Mouse (Mus musculus): ENCODE measurements at regions not wholly inside any gene's neighbourhood (a gene's known extent, or its start where the extent isn't known, plus 50 kb on each side); places are given as distances from the start of the nearest gene placed in this dataset.
A peak's percentile ranks its signal among the peaks of the same experiment; 100 is the strongest.

GRCm38 (mm10) chr9:24833766-24834165 is 59.7 kb upstream of the Tbx20 start:
- Histone ChIP-seq H3K9ac (replicated peaks; ENCODE audit: low read length) (no peak overlapping the region), H3K27me3 (ENCODE audit: control insufficient read depth, insufficient read depth, low read length) (no peaks in the 10 kb centered on the region), H3K4me3 (ENCODE audit: low read depth, low read length) (no peak overlapping the region), H3K9me3 (replicated peaks; ENCODE audit: control insufficient read depth, low read length) (no peaks in the 10 kb centered on the region), H3K4me1 (ENCODE audit: control insufficient read depth, insufficient read depth, low read length) (no peaks in the 10 kb centered on the region), H3K4me2 (ENCODE audit: low read depth, low read length) (no peak overlapping the region), H3K36me3 (replicated peaks; ENCODE audit: control insufficient read depth, insufficient read depth, low read depth, low read length) (no peaks in the 10 kb centered on the region), H3K27ac (replicated peaks; ENCODE audit: low read depth, low read length) (no peak overlapping the region)
- ATAC-seq (replicated peaks; ENCODE audit: insufficient number of reproducible peaks, low FRiP score, low TSS enrichment, low read depth), result no peak
- 38% methylated on average over 7 of the region's 7 CpGs for WGBS
- no peak for DNase-seq (ENCODE audit: low spot score)

GRCm38 (mm10) chr9:24848210-24848609 is 74.1 kb upstream of the Tbx20 start:
- H3K9ac ChIP-seq (replicated peaks; ENCODE audit: low read length), result no peak overlapping the region
- H3K36me3 ChIP-seq (replicated peaks; ENCODE audit: control insufficient read depth, insufficient read depth, low read depth, low read length), result no peaks in the 10 kb centered on the region
- H3K4me3 ChIP-seq (ENCODE audit: low read depth, low read length), result no peak overlapping the region
- no peaks in the 10 kb centered on the region for H3K9me3 ChIP-seq (replicated peaks; ENCODE audit: control insufficient read depth, low read length)
- DNase-seq (ENCODE audit: low spot score) (no peak), ATAC-seq (replicated peaks; ENCODE audit: insufficient number of reproducible peaks, low FRiP score, low TSS enrichment, low read depth) (no peak)
- no peaks in the 10 kb centered on the region for H3K4me1 ChIP-seq (ENCODE audit: control insufficient read depth, insufficient read depth, low read length)
- 85% methylated on average over 7 of the region's 7 CpGs for WGBS
- no peaks in the 10 kb centered on the region for H3K27me3 ChIP-seq (ENCODE audit: control insufficient read depth, insufficient read depth, low read length)
- H3K4me2 ChIP-seq (ENCODE audit: low read depth, low read length), result no peak overlapping the region
- H3K27ac ChIP-seq (replicated peaks; ENCODE audit: low read depth, low read length), result no peak overlapping the region

DNA sequence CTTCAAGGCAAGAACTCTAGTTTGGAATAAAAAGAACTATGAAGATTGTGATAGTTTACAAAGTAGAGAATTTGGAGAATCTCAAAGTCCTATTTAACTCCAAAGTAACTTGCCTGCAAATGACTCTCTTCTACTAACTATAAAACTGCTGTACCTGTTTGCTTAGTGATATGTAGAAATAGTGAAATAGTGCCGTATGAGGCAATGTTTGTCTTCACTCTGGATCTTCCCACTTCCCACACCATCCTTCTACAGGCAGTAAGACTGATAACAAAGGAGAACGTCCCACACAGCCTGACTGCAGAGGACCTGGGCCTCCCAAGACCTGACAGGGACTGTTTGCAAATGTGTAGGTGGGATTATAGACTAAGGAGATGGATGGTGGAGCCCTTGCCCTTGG is 85.4 kb upstream of the Tbx20 start:
- no peak overlapping the region for H3K27ac ChIP-seq (replicated peaks; ENCODE audit: low read depth, low read length)
- 84% methylated on average over 2 of the region's 2 CpGs for WGBS
- no peak for ATAC-seq (replicated peaks; ENCODE audit: insufficient number of reproducible peaks, low FRiP score, low TSS enrichment, low read depth)

DNA sequence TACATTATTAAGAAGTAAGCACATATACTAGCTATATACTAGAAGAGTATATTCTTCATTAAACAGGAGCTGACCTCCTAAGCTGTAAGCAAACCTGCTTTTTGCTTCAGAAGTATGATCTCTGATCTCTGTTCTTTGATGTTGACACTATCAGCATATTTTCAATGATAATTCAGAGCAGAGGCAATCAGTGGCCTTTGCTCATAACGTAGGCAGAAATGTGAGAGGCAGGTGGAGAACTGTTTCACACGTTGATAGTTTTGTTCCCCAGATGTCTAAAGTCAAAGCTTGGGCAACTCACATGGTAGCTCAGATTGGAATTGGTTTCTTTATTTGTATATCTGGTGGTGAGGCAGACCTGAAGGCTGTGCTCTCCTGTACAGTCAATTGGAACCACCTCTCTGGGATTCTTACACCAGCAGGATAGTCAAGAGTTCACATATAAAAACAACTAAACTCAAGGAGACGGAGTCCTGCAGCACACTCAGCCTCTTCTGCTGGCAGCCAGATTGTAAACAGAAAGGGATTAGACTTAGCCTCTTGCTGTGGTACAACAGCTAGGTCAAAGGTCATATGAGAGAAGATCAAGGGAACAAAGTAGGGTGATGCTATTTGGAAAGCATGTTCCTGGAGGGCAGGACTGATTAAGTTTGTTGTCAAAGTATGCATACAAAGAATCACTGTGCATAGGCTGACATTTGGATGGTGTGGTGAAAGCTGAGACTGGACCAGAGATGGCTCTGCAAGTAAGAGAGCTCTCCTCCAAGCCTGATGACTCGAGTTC is 92.5 kb upstream of the Tbx20 start:
- no peak for DNase-seq (ENCODE audit: low spot score)
- 45% methylated on average over 4 of the region's 4 CpGs for WGBS
- no peaks in the 10 kb centered on the region for H3K4me1 ChIP-seq (ENCODE audit: control insufficient read depth, insufficient read depth, low read length)

More for the DNA sequence above, 85.4 kb upstream of the Tbx20 start:
- H3K9me3 ChIP-seq (replicated peaks; ENCODE audit: control insufficient read depth, low read length), result no peaks in the 10 kb centered on the region
- no peaks in the 10 kb centered on the region for H3K36me3 ChIP-seq (replicated peaks; ENCODE audit: control insufficient read depth, insufficient read depth, low read depth, low read length)
- no peak overlapping the region for H3K4me2 ChIP-seq (ENCODE audit: low read depth, low read length)
- H3K9ac ChIP-seq (replicated peaks; ENCODE audit: low read length), result no peak overlapping the region
- no peak for DNase-seq (ENCODE audit: low spot score)
- H3K27me3 ChIP-seq (ENCODE audit: control insufficient read depth, insufficient read depth, low read length), result no peaks in the 10 kb centered on the region
- no peaks in the 10 kb centered on the region for H3K4me1 ChIP-seq (ENCODE audit: control insufficient read depth, insufficient read depth, low read length)
- no peak overlapping the region for H3K4me3 ChIP-seq (ENCODE audit: low read depth, low read length)

DNA sequence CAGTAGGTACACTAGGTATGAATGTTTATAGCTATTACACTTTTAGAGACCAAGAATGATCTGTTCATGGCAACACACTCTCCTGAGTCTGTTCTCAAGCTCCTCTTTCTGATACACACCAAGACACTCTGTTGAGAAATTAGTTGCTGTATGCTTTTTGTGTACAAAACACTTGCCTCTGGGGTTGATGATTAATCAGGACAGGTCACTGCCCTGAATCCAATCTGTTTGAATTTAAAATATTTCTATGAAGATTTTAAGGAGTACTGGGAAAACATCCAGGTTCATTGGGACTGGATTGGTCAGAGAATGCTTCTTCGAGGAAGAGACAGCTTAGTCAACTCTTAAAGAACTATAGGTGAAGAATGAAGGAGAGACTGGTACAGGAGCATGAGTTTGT is 94.6 kb upstream of the Tbx20 start:
- DNase-seq (ENCODE audit: low spot score) (no peak), ATAC-seq (replicated peaks; ENCODE audit: insufficient number of reproducible peaks, low FRiP score, low TSS enrichment, low read depth) (no peak)
- Histone ChIP-seq H3K4me2 (ENCODE audit: low read depth, low read length) (no peak overlapping the region), H3K9me3 (replicated peaks; ENCODE audit: control insufficient read depth, low read length) (no peaks in the 10 kb centered on the region), H3K27ac (replicated peaks; ENCODE audit: low read depth, low read length) (no peak overlapping the region), H3K4me3 (ENCODE audit: low read depth, low read length) (no peak overlapping the region), H3K4me1 (ENCODE audit: control insufficient read depth, insufficient read depth, low read length) (no peaks in the 10 kb centered on the region), H3K9ac (replicated peaks; ENCODE audit: low read length) (no peak overlapping the region), H3K27me3 (ENCODE audit: control insufficient read depth, insufficient read depth, low read length) (no peaks in the 10 kb centered on the region), H3K36me3 (replicated peaks; ENCODE audit: control insufficient read depth, insufficient read depth, low read depth, low read length) (no peaks in the 10 kb centered on the region)
- 87% methylated on average over 1 of the region's 1 CpGs for WGBS

More for the DNA sequence above, 92.5 kb upstream of the Tbx20 start:
- ATAC-seq (replicated peaks; ENCODE audit: insufficient number of reproducible peaks, low FRiP score, low TSS enrichment, low read depth), result no peak
- no peak overlapping the region for H3K27ac ChIP-seq (replicated peaks; ENCODE audit: low read depth, low read length)
- no peaks in the 10 kb centered on the region for H3K36me3 ChIP-seq (replicated peaks; ENCODE audit: control insufficient read depth, insufficient read depth, low read depth, low read length)
- H3K9me3 ChIP-seq (replicated peaks; ENCODE audit: control insufficient read depth, low read length), result no peaks in the 10 kb centered on the region
- no peaks in the 10 kb centered on the region for H3K27me3 ChIP-seq (ENCODE audit: control insufficient read depth, insufficient read depth, low read length)
- H3K4me2 ChIP-seq (ENCODE audit: low read depth, low read length), result no peak overlapping the region
- no peak overlapping the region for H3K9ac ChIP-seq (replicated peaks; ENCODE audit: low read length)
- no peak overlapping the region for H3K4me3 ChIP-seq (ENCODE audit: low read depth, low read length)

DNA sequence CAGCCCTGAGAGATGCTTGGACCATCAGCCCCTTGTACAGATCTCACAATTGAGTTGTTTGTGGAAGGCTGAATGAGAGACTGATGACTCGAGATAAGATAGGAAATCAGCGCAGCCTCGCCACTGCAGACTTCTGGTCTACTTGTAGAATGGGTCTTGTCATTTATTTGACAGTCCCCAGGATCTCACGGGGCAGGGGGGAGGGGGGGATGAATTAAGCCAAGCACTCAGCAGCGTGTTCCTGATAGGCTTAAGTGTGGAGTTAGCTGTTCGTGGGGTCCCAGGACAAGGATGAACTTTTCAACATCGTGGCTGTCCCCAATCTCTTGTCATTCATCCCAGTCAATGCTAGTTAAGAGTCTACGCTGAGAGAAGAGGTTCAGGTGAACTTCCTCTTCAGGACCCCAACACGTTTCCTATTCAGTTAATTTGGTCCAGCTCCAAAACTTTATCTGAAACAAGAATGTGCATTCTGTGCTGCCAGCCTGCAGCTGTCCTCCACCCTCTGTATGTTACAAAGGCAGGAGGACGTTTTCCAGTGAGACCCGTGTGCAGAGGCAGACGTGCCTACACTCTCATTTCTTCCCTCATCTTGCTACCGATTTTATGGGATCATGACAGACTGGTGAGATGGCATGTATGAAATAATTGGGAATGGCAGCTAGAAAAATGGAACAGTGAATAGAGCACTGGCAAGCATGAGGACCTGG is 100.5 kb upstream of the Tbx20 start:
- Histone ChIP-seq H3K27ac (replicated peaks; ENCODE audit: low read depth, low read length) (no peak overlapping the region), H3K4me2 (ENCODE audit: low read depth, low read length) (no peak overlapping the region), H3K9ac (replicated peaks; ENCODE audit: low read length) (no peak overlapping the region), H3K36me3 (replicated peaks; ENCODE audit: control insufficient read depth, insufficient read depth, low read depth, low read length) (no peaks in the 10 kb centered on the region), H3K4me1 (ENCODE audit: control insufficient read depth, insufficient read depth, low read length) (no peaks in the 10 kb centered on the region), H3K9me3 (replicated peaks; ENCODE audit: control insufficient read depth, low read length) (no peaks in the 10 kb centered on the region), H3K4me3 (ENCODE audit: low read depth, low read length) (no peak overlapping the region), H3K27me3 (ENCODE audit: control insufficient read depth, insufficient read depth, low read length) (no peaks in the 10 kb centered on the region)
- DNase-seq (ENCODE audit: low spot score), result no peak
- WGBS, result 79% methylated on average over 13 of the region's 13 CpGs
- no peak for ATAC-seq (replicated peaks; ENCODE audit: insufficient number of reproducible peaks, low FRiP score, low TSS enrichment, low read depth)

DNA sequence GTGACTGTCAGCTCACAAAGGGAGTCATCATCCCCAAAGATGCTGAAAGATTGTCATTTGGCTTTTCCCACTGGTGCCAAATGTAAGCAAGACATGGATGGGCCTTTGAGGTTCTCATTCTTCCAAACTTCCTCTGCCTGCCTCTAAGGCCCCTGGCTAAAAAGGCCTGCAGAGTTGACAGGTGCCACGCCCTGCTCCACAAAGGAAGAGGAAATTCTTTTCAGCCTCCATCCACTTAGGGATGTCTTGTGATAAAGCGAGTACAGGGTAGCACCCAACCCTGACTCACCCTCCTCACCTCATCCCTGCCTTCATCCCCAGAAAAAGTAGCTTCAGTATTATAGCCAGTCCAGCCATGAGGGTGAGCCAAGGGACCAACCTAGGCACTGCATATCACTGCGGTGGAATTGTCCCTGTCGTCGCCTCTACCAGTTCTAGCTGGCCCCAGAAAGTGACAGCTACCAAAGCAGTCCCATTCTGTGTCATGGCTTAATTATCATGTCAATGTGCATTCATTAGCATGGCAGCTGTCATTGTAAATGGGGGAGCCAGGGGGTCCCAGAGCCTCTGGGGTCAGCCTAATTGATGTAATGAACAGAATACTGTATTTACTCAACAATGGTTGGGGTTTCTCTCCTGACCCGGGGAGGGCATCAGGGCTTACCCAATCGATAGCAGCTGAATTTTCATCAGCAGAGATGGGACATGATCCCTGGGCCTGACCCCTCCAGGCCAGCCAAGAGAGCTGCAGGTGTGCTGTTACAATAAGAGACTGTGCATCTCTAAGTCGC is 104.5 kb upstream of the Tbx20 start:
- WGBS, result 25% methylated on average over 8 of the region's 8 CpGs
- Histone ChIP-seq H3K9ac (replicated peaks; ENCODE audit: low read length) (no peak overlapping the region), H3K27me3 (ENCODE audit: control insufficient read depth, insufficient read depth, low read length) (no peaks in the 10 kb centered on the region), H3K9me3 (replicated peaks; ENCODE audit: control insufficient read depth, low read length) (no peaks in the 10 kb centered on the region), H3K27ac (replicated peaks; ENCODE audit: low read depth, low read length) (no peak overlapping the region), H3K36me3 (replicated peaks; ENCODE audit: control insufficient read depth, insufficient read depth, low read depth, low read length) (no peaks in the 10 kb centered on the region), H3K4me2 (ENCODE audit: low read depth, low read length) (no peak overlapping the region), H3K4me3 (ENCODE audit: low read depth, low read length) (no peak overlapping the region), H3K4me1 (ENCODE audit: control insufficient read depth, insufficient read depth, low read length) (no peaks in the 10 kb centered on the region)
- DNase-seq (ENCODE audit: low spot score) (no peak), ATAC-seq (replicated peaks; ENCODE audit: insufficient number of reproducible peaks, low FRiP score, low TSS enrichment, low read depth) (peak; percentile 67)

DNA sequence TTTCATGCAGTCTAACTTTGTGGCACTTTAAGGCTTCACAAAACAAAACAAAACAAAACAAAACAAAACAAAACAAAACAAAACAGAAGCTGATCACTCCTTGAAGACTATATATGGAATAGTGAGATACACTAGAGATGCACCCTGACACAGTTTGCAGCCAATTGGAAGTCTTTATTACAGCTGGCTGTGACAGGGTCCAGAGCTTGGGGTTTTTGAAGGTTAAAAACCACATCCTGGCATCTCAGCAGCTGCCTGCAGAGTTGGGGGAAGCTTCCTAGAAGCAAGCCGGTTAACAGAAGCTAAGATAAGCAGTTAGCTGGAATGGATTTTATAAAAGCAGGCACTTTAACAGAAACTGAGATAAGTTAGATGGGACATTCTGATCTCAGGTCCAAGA is 105.6 kb upstream of the Tbx20 start:
- no peaks in the 10 kb centered on the region for H3K36me3 ChIP-seq (replicated peaks; ENCODE audit: control insufficient read depth, insufficient read depth, low read depth, low read length)
- no peak for DNase-seq (ENCODE audit: low spot score)

More for the DNA sequence above, 105.6 kb upstream of the Tbx20 start:
- H3K27me3 ChIP-seq (ENCODE audit: control insufficient read depth, insufficient read depth, low read length), result no peaks in the 10 kb centered on the region
- 88% methylated on average over 1 of the region's 1 CpGs for WGBS
- no peak overlapping the region for H3K4me2 ChIP-seq (ENCODE audit: low read depth, low read length)
- no peak for ATAC-seq (replicated peaks; ENCODE audit: insufficient number of reproducible peaks, low FRiP score, low TSS enrichment, low read depth)
- no peak overlapping the region for H3K9ac ChIP-seq (replicated peaks; ENCODE audit: low read length)
- H3K4me1 ChIP-seq (ENCODE audit: control insufficient read depth, insufficient read depth, low read length), result no peaks in the 10 kb centered on the region
- H3K4me3 ChIP-seq (ENCODE audit: low read depth, low read length), result no peak overlapping the region
- H3K9me3 ChIP-seq (replicated peaks; ENCODE audit: control insufficient read depth, low read length), result no peaks in the 10 kb centered on the region
- no peak overlapping the region for H3K27ac ChIP-seq (replicated peaks; ENCODE audit: low read depth, low read length)
